14 mouse cellular contexts compared by ENCODE assay signal in genomic region chr5:103017637-103018036, GRCm38 (mm10).
DNase-seq lines count a peak whose midpoint lies in the region; TF ChIP-seq lines count a peak whose summit lies in the region.
"Had no signal": no experiment of that assay in that cellular context is flagged by ENCODE, and none has a peak within 500 bp of the region (broad histone marks: within the 10 kb centered on the region; RNA-seq: fewer than 3 reads in every experiment).

No protein-coding gene starts in this region.

- H3K27ac ChIP-seq in layer of hippocampus, adult 2 months, result peak overlapping the region; percentile 46; the same call in 1 of the 2 replicates

- no peak for DNase-seq in layer of hippocampus, adult 2 months (ENCODE audit: low spot score in 2 of 2)
- DNase-seq in layer of hippocampus, postnatal 14 days (ENCODE audit: low spot score in 2 of 2), result no peak
- peak; percentile 64 for DNase-seq in brain, adult 2 months (ENCODE audit: low read depth, low spot score)
- DNase-seq in heart, postnatal 25 days (ENCODE audit: low spot score), result no peak
- DNase-seq: adrenal gland, adult 2 months; adrenal gland, adult 8-10 months; adrenal gland, postnatal 10 days; adrenal gland, postnatal 14 days; adrenal gland, postnatal 25 days; adrenal gland, postnatal 36 days; B cell, adult 2 months; cerebellum, adult 11 months; cerebellum, adult 11-12 months; cerebellum, adult 18-20 months had no signal

- intact Hi-C loops in heart, postnatal 25 days (cut with DNase I), result no loop called here

- no peak for TF ChIP-seq CTCF in layer of hippocampus, adult 2 months (conservative IDR thresholded peaks at IDR 0.05)

- no peak overlapping the region for H3K4me3 ChIP-seq in layer of hippocampus, adult 2 months
